Mouse (Mus musculus) stomach, postnatal 0 days (tissue): ENCODE results near the gene Kctd19. TPM values are rescaled to one million over a fixed set of nuclear protein-coding genes. Genes with fewer than 3 reads are reported as not detected.
A peak's percentile ranks its signal among the peaks of the same experiment; 100 is the strongest.

Experiments
- ATAC-seq: fragments of 200-750 bp; cut with Nextera tagmentation; 2 replicates; pipeline ENCODE4 v1.8.0; 2017; ENCODE audit not compliant: low FRiP score, low TSS enrichment
- DNase-seq: peaks from one replicate; pipeline ENCODE4 v3.0.0-alpha.2; 2016; ENCODE audit warnings: low spot score
- H3K27ac ChIP-seq: fragments of 300-500 bp; sonication (generic); replicated peaks from 2 replicates; pipeline ENCODE4 v1.5.1; 2014; ENCODE audit warnings: mild to moderate bottlenecking, control low read depth
- H3K27me3 ChIP-seq: fragments of 300-500 bp; sonication (generic); 2 replicates; pipeline ENCODE4 v1.6.1; 2014; ENCODE audit warnings: low read length; ENCODE audit not compliant: control insufficient read depth, insufficient read depth
- H3K36me3 ChIP-seq: fragments of 300-500 bp; sonication (generic); 2 replicates; pipeline ENCODE4 v1.6.1; 2014; ENCODE audit warnings: low read length, mixed read lengths; ENCODE audit not compliant: control insufficient read depth, insufficient read depth
- H3K4me1 ChIP-seq: fragments of 300-500 bp; sonication (generic); replicated peaks from 2 replicates; pipeline ENCODE4 v1.6.1; 2014; ENCODE audit warnings: antibody characterized with exemption; ENCODE audit not compliant: control insufficient read depth, insufficient read depth
- H3K4me2 ChIP-seq: fragments of 300-500 bp; sonication (generic); replicated peaks from 2 replicates; pipeline ENCODE4 v1.6.1; 2014; ENCODE audit warnings: low read depth, mild to moderate bottlenecking, control low read depth, moderate library complexity
- H3K4me3 ChIP-seq: fragments of 300-500 bp; sonication (generic); 2 replicates; pipeline ENCODE4 v1.5.1; 2014; ENCODE audit warnings: low read depth, low read length, control low read depth
- H3K9ac ChIP-seq: fragments of 300-500 bp; sonication (generic); 2 replicates; pipeline ENCODE4 v1.6.1; 2014; ENCODE audit warnings: mild to moderate bottlenecking, low read length, control low read depth, mixed read lengths
- H3K9me3 ChIP-seq: fragments of 300-500 bp; sonication (generic); 2 replicates; pipeline ENCODE4 v1.6.1; 2016; ENCODE audit warnings: low read length; ENCODE audit not compliant: control insufficient read depth
- CTCF ChIP-seq: IDR thresholded peaks from 2 replicates; pipeline ENCODE4 v1.5.1; 2016; ENCODE audit warnings: antibody characterized with exemption, low read depth, mild to moderate bottlenecking, moderate library complexity
- EP300 ChIP-seq: optimal IDR thresholded peaks from 2 replicates; pipeline ENCODE3; 2016; ENCODE audit warnings: antibody characterized with exemption
- WGBS: fragments of 180-500 bp; shearing (Covaris S2); extraction: QIAGEN DNeasy Blood & Tissue Kit; methylation state at CpG from one replicate; pipeline ENCODE4 v1.1.7; 2014; 5-methylcytosine and 5-hydroxymethylcytosine counted together
- polyA plus RNA-seq: library from polyadenylated mRNA; unstranded; fragments of >200 nt; fragmentation: Nextera tagmentation; extraction: Ambion mirVana; gene quantifications from 2 replicates; pipeline ENCODE4 v1.2.1, GENCODE M21; 2015

Kctd19 gene
- polyA plus RNA-seq, 1 experiment from 2014 or later = not detected

- ATAC-seq (no peak), DNase-seq (no peak)
- H3K36me3 ChIP-seq = no peaks in the 10 kb centered on the region
- H3K4me1 ChIP-seq = no peaks in the 10 kb centered on the region
- 87% methylated on average over 5 of the region's 5 CpGs for WGBS
- H3K4me3 ChIP-seq = no peak overlapping the region
- no peak for TF ChIP-seq EP300
- TF ChIP-seq CTCF = no peak
- no peaks in the 10 kb centered on the region for H3K9me3 ChIP-seq
- no peaks in the 10 kb centered on the region for H3K27me3 ChIP-seq
- no peak overlapping the region for H3K27ac ChIP-seq
- no peak overlapping the region for H3K4me2 ChIP-seq
- no peak overlapping the region for H3K9ac ChIP-seq
Observed at GRCm38 (mm10) chr8:105400016-105400415, 13.3 kb downstream of the Kctd19 start.

GRCm38 (mm10) chr8:105397747-105398146 is 15.6 kb downstream of the Kctd19 start:
- Histone ChIP-seq H3K4me1 (no peaks in the 10 kb centered on the region), H3K9ac (no peak overlapping the region), H3K4me2 (no peak overlapping the region), H3K36me3 (no peaks in the 10 kb centered on the region), H3K27ac (no peak overlapping the region), H3K9me3 (no peaks in the 10 kb centered on the region), H3K4me3 (no peak overlapping the region), H3K27me3 (no peaks in the 10 kb centered on the region)
- ATAC-seq (no peak), DNase-seq (no peak)
- TF ChIP-seq EP300 = no peak
- peak; percentile 84 for TF ChIP-seq CTCF
- 33% methylated on average over 3 of the region's 3 CpGs for WGBS

GRCm38 (mm10) chr8:105393915-105394314 is 19.4 kb downstream of the Kctd19 start:
- Histone ChIP-seq H3K27me3 (no peaks in the 10 kb centered on the region), H3K9me3 (no peaks in the 10 kb centered on the region), H3K36me3 (no peaks in the 10 kb centered on the region), H3K9ac (no peak overlapping the region), H3K27ac (no peak overlapping the region), H3K4me3 (no peak overlapping the region), H3K4me2 (no peak overlapping the region), H3K4me1 (no peaks in the 10 kb centered on the region)
- no peak for ATAC-seq
- 53% methylated on average over 7 of the region's 7 CpGs for WGBS
- no peak for DNase-seq
- TF ChIP-seq CTCF (no peak), EP300 (no peak)

DNA sequence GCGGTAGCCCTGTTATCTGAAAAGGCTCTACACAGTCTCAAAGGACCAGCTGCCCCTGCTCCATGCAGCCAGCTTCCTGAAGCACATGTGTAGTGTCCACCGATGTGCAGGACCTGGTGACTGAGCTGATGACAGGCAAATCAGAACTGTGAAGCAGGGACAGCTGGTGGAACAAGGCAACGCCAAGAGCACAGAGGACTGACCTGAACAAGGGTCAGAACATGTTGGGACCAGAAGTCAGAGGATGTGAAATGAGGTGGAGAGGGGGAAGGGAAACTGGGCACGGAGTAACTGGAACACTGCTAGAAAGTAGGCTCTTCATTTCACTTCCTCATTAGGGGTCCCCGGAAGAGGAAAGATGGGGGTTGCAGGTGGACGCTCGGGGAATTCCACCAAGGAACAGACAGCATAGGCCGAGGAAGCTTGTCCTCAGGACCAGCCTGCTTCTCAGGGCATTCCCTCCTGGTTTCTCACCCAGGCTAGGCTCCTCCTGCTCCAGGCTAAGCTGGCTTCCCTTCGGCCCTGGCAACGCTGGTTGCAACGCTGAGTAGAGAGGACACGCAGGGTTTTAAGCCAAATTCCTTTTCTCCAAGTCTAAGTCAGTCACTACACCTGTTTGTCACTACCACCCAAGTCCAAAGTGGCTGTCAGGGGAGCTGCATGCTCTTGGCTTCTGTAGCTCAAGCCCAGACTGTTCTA is 20.1 kb downstream of the Kctd19 start:
- 83% methylated on average over 12 of the region's 12 CpGs for WGBS
- no peak overlapping the region for H3K4me2 ChIP-seq
- no peaks in the 10 kb centered on the region for H3K4me1 ChIP-seq
- no peaks in the 10 kb centered on the region for H3K36me3 ChIP-seq
- H3K9me3 ChIP-seq = no peaks in the 10 kb centered on the region
- no peak overlapping the region for H3K4me3 ChIP-seq
- DNase-seq (no peak), ATAC-seq (no peak)
- H3K27ac ChIP-seq = no peak overlapping the region
- TF ChIP-seq EP300 = no peak
- TF ChIP-seq CTCF = no peak
- H3K27me3 ChIP-seq = no peaks in the 10 kb centered on the region
- no peak overlapping the region for H3K9ac ChIP-seq

GRCm38 (mm10) chr8:105389096-105389495 is 24.2 kb downstream of the Kctd19 start:
- no peak for ATAC-seq
- H3K36me3 ChIP-seq = no peaks in the 10 kb centered on the region
- DNase-seq = no peak
- no peaks in the 10 kb centered on the region for H3K4me1 ChIP-seq
- H3K4me2 ChIP-seq = no peak overlapping the region
- no peaks in the 10 kb centered on the region for H3K9me3 ChIP-seq
- no peak for TF ChIP-seq CTCF
- no peak for TF ChIP-seq EP300
- H3K9ac ChIP-seq = no peak overlapping the region
- 40% methylated on average over 6 of the region's 6 CpGs for WGBS
- no peaks in the 10 kb centered on the region for H3K27me3 ChIP-seq
- no peak overlapping the region for H3K4me3 ChIP-seq
- H3K27ac ChIP-seq = no peak overlapping the region

DNA sequence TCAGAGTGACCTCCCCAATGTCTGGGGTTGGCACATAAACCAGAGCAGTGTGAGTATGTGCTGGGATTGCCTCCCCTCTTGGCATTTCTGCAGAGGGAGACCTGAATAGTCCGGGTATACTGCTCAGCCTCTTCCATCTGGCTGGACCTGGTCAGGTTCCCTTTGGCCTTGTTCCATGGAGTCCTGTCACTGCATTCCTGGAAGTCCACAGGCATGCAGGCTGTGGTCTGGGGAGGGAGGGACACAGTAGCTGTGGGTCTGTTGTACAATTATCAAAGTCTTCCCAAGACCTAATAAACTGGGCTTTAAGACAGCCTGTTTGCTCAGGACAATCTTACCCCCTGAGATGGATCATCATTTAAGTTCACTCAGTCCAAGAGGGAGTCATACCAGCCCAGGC is 26.2 kb downstream of the Kctd19 start:
- H3K4me3 ChIP-seq = no peak overlapping the region
- no peaks in the 10 kb centered on the region for H3K4me1 ChIP-seq
- 27% methylated on average over 1 of the region's 1 CpGs for WGBS
- TF ChIP-seq CTCF (no peak), EP300 (no peak)
- no peak overlapping the region for H3K27ac ChIP-seq
- no peak overlapping the region for H3K4me2 ChIP-seq
- H3K9me3 ChIP-seq = no peaks in the 10 kb centered on the region
- ATAC-seq (no peak), DNase-seq (no peak)
- H3K27me3 ChIP-seq = no peaks in the 10 kb centered on the region
- no peak overlapping the region for H3K9ac ChIP-seq
- H3K36me3 ChIP-seq = no peaks in the 10 kb centered on the region
